Mouse (Mus musculus): Measurements from ENCODE around the gene Tmem147. TPM values are rescaled to one million over a fixed set of nuclear protein-coding genes. Genes with fewer than 3 reads are reported as not detected.

Gene Tmem147
- total RNA-seq, 2 experiments from 2014 or later: 136 to 144 TPM

Other genes starting within 250 kb of the Tmem147 start
- gene Prodh2, start 235.9 kb downstream of the Tmem147 start, total RNA-seq (2021): under 1 TPM in 1 of 2 experiments, not detected in 1; 0.67 TPM
- 100 to 1,000 TPM; 259 to 264 TPM for gene Arhgap33, start 194.5 kb downstream of the Tmem147 start, total RNA-seq (2021)
- gene Hspb6, start 177.4 kb downstream of the Tmem147 start, total RNA-seq (2021): 1 to 10 TPM; 6.4 to 7.3 TPM
- gene Proser3, start 177.2 kb downstream of the Tmem147 start, total RNA-seq (2021): 1 to 10 TPM; 2.9 to 3.4 TPM
- 10 to 100 TPM; 24.3 to 26.4 TPM for gene Lin37, start 169.7 kb downstream of the Tmem147 start, total RNA-seq (2021)
- 10 to 100 TPM; 50.1 to 56.1 TPM for gene U2af1l4, start 166.2 kb downstream of the Tmem147 start, total RNA-seq (2021)
- 1 to 10 TPM; 4.2 TPM for gene Gm49396, start 166.2 kb downstream of the Tmem147 start, total RNA-seq (2021)
- 10 to 100 TPM; 79.1 to 82.8 TPM for gene Psenen, start 165.9 kb downstream of the Tmem147 start, total RNA-seq (2021)
- 1 to 10 TPM; 1.5 to 1.8 TPM for gene Igflr1, start 164.1 kb downstream of the Tmem147 start, total RNA-seq (2021)
- gene Kmt2b, start 140.8 kb downstream of the Tmem147 start, total RNA-seq (2021): 10 to 100 TPM; 54.1 to 56.9 TPM
- not detected for gene Zbtb32, start 130.6 kb downstream of the Tmem147 start, total RNA-seq (2021)
- gene Upk1a, start 116.7 kb downstream of the Tmem147 start, total RNA-seq (2021): under 1 TPM in 1 of 2 experiments, not detected in 1; 0.32 TPM
- 100 to 1,000 TPM; 736 to 789 TPM for gene Cox6b1, start 103.4 kb downstream of the Tmem147 start, total RNA-seq (2021)
- not detected for gene Etv2, start 93.7 kb downstream of the Tmem147 start, total RNA-seq (2021)
- 10 to 100 TPM; 68.0 to 72.2 TPM for gene Rbm42, start 79.2 kb downstream of the Tmem147 start, total RNA-seq (2021)
- gene Haus5, start 64.5 kb downstream of the Tmem147 start, total RNA-seq (2021): 1 to 10 TPM; 7.1 to 7.3 TPM
- not detected for gene Pmis2, start 57.9 kb downstream of the Tmem147 start, total RNA-seq (2021)
- gene 2200002J24Rik, start 30.6 kb downstream of the Tmem147 start, total RNA-seq (2021): not detected
- 1 to 10 TPM; 2.5 to 3.2 TPM for gene Atp4a, start 17.3 kb downstream of the Tmem147 start, total RNA-seq (2021)
- gene Gapdhs, start 14.1 kb upstream of the Tmem147 start, total RNA-seq (2021): not detected
- 1 to 10 TPM; 9.5 to 9.8 TPM for gene Sbsn, start 21.9 kb upstream of the Tmem147 start, total RNA-seq (2021)
- 1 to 10 TPM; 1.4 to 1.5 TPM for gene Dmkn, start 34.2 kb upstream of the Tmem147 start, total RNA-seq (2021)
- gene Krtdap, start 58.4 kb upstream of the Tmem147 start, total RNA-seq (2021): not detected
- under 1 TPM in 1 of 2 experiments, not detected in 1; 0.69 TPM for gene Ffar2, start 94.2 kb upstream of the Tmem147 start, total RNA-seq (2021)
- gene Ffar3, start 126.6 kb upstream of the Tmem147 start, total RNA-seq (2021): not detected
- not detected for gene Ffar1, start 132.0 kb upstream of the Tmem147 start, total RNA-seq (2021)
- under 1 TPM in 1 of 2 experiments, not detected in 1; 0.28 TPM for gene Cd22, start 150.8 kb upstream of the Tmem147 start, total RNA-seq (2021)
- gene Mag, start 185.3 kb upstream of the Tmem147 start, total RNA-seq (2021): 10 to 100 TPM; 27.0 to 60.7 TPM
- gene Hamp2, start 195.1 kb upstream of the Tmem147 start, total RNA-seq (2021): not detected
- gene Hamp, start 214.5 kb upstream of the Tmem147 start, total RNA-seq (2021): not detected
- gene Usf2, start 227.3 kb upstream of the Tmem147 start, total RNA-seq (2021): 100 to 1,000 TPM; 112 to 115 TPM
- 10 to 100 TPM; 10.2 to 12.6 TPM for gene Lsr, start 243.9 kb upstream of the Tmem147 start, total RNA-seq (2021)
- gene Fam187b, start 244.2 kb upstream of the Tmem147 start, total RNA-seq (2021): under 1 TPM; 0.18 to 0.21 TPM

Measured in left cerebral cortex, postnatal 10 days (tissue).